Mouse (Mus musculus) forebrain, embryonic 11.5 days (tissue): ENCODE data around the gene Slfn9. TPM values are rescaled to one million over a fixed set of nuclear protein-coding genes. Genes with fewer than 3 reads are reported as not detected.
"Not testable (repeated sequence)": the region's sequence is repeated elsewhere in the genome, so short reads cannot be mapped to it uniquely, and the experiment has no call there.

Experiments used
- ATAC-seq: fragments of 200-750 bp; cut with Nextera tagmentation; replicated peaks from 2 replicates; pipeline ENCODE4 v1.8.0; 2017; ENCODE audit warnings: moderate TSS enrichment; ENCODE audit not compliant: low FRiP score
- DNase-seq: peaks from one replicate; pipeline ENCODE4 v3.0.0-alpha.2; 2017; ENCODE audit warnings: low spot score
- H3K27ac ChIP-seq: fragments of 300-500 bp; sonication (generic); 2 replicates; pipeline ENCODE4 v1.5.1; 2014; ENCODE audit warnings: low read depth, low read length
- H3K27me3 ChIP-seq: fragments of 300-500 bp; sonication (generic); 2 replicates; pipeline ENCODE4 v1.6.1; 2014; ENCODE audit warnings: mild to moderate bottlenecking, low read length, mixed read lengths; ENCODE audit not compliant: control insufficient read depth, insufficient read depth
- H3K36me3 ChIP-seq: fragments of 300-500 bp; sonication (generic); 2 replicates; pipeline ENCODE4 v1.6.1; 2014; ENCODE audit warnings: mild to moderate bottlenecking, low read length, moderate library complexity, mixed read lengths; ENCODE audit not compliant: control insufficient read depth, insufficient read depth
- H3K4me1 ChIP-seq: fragments of 300-500 bp; sonication (generic); replicated peaks from 2 replicates; pipeline ENCODE4 v1.6.1; 2014; ENCODE audit warnings: low read length, mixed read lengths; ENCODE audit not compliant: control insufficient read depth, insufficient read depth
- H3K4me2 ChIP-seq: fragments of 300-500 bp; sonication (generic); 2 replicates; pipeline ENCODE4 v1.6.1; 2014; ENCODE audit warnings: low read depth, mild to moderate bottlenecking, low read length, moderate library complexity, mixed read lengths; ENCODE audit not compliant: severe bottlenecking
- H3K4me3 ChIP-seq: fragments of 300-500 bp; sonication (generic); 2 replicates; pipeline ENCODE4 v1.5.1; 2014; ENCODE audit warnings: low read depth, low read length
- H3K9ac ChIP-seq: fragments of 300-500 bp; sonication (generic); 2 replicates; pipeline ENCODE4 v1.6.1; 2014; ENCODE audit warnings: low read length
- H3K9me3 ChIP-seq: fragments of 300-500 bp; sonication (generic); 2 replicates; pipeline ENCODE4 v1.6.1; 2016; ENCODE audit warnings: low read length, mixed read lengths; ENCODE audit not compliant: control insufficient read depth
- WGBS: fragments of 180-500 bp; shearing (Covaris S2); extraction: QIAGEN DNeasy Blood & Tissue Kit; methylation state at CpG from one replicate; pipeline ENCODE4 v1.1.7; 2014; 5-methylcytosine and 5-hydroxymethylcytosine counted together
- polyA plus RNA-seq: library from polyadenylated mRNA; unstranded; fragments of >200 nt; fragmentation: Nextera tagmentation; extraction: Ambion mirVana; gene quantifications from 2 replicates; pipeline ENCODE4 v1.2.1, GENCODE M21; 2014

Slfn9 gene
- 9.3 and 9.8 TPM in 2 replicates for polyA plus RNA-seq

GRCm38 (mm10) chr11:82991469-82992166, at the start of gene Slfn9:
Slfn9 (minus strand) TSS chr11:82991830.
- Histone ChIP-seq H3K9me3 (no peaks in the 10 kb centered on the region), H3K36me3 (no peaks in the 10 kb centered on the region), H3K4me3 (peak within 1 kb of the TSS; percentile 26), H3K27ac (no peak within 1 kb of the TSS), H3K4me2 (peak within 1 kb of the TSS; percentile 65), H3K4me1 (no peaks in the 10 kb centered on the region; the same call in 1 of the 2 replicates), H3K27me3 (no peaks in the 10 kb centered on the region), H3K9ac (peak within 1 kb of the TSS; percentile 59)
- ATAC-seq (no peak), DNase-seq (peak; percentile 59)
- 10% methylated on average over 14 of the region's 14 CpGs for WGBS

- no peak overlapping the region for H3K27ac ChIP-seq
- no peak overlapping the region for H3K4me3 ChIP-seq
- ATAC-seq (no peak), DNase-seq (no peak)
- H3K9me3 ChIP-seq: no peaks in the 10 kb centered on the region
- H3K36me3 ChIP-seq: no peaks in the 10 kb centered on the region
- H3K9ac ChIP-seq: no peak overlapping the region
- H3K4me2 ChIP-seq: no peak overlapping the region
- no peaks in the 10 kb centered on the region for H3K4me1 ChIP-seq
- no peaks in the 10 kb centered on the region for H3K27me3 ChIP-seq
These were observed 49.4 kb upstream of the Slfn9 start for GRCm38 (mm10) chr11:83041000-83041399.

GRCm38 (mm10) chr11:83040325-83040724, 48.7 kb upstream of the Slfn9 start:
- H3K4me1 ChIP-seq: no peaks in the 10 kb centered on the region
- no peak overlapping the region for H3K4me2 ChIP-seq
- ATAC-seq (no peak), DNase-seq (no peak)
- no peaks in the 10 kb centered on the region for H3K9me3 ChIP-seq
- H3K9ac ChIP-seq: no peak overlapping the region
- WGBS: 21% methylated on average over 1 of the region's 1 CpGs
- no peaks in the 10 kb centered on the region for H3K27me3 ChIP-seq
- no peak overlapping the region for H3K4me3 ChIP-seq
- H3K27ac ChIP-seq: no peak overlapping the region
- H3K36me3 ChIP-seq: no peaks in the 10 kb centered on the region

- WGBS: 9% methylated on average over 19 of the region's 19 CpGs
- no peaks in the 10 kb centered on the region for H3K9me3 ChIP-seq
- no peak for ATAC-seq
- H3K4me1 ChIP-seq: no peaks in the 10 kb centered on the region
- H3K36me3 ChIP-seq: no peaks in the 10 kb centered on the region
- 0 out of 2 replicates have a peak overlapping the region, but pooled peaks have one; percentile 12 for H3K4me2 ChIP-seq
- DNase-seq: no peak
- H3K4me3 ChIP-seq: no peak overlapping the region
- H3K27me3 ChIP-seq: no peaks in the 10 kb centered on the region
- no peak overlapping the region for H3K9ac ChIP-seq
- H3K27ac ChIP-seq: no peak overlapping the region
These were observed 48.2 kb upstream of the Slfn9 start for GRCm38 (mm10) chr11:83039796-83040195.

GRCm38 (mm10) chr11:83039156-83039555, 47.5 kb upstream of the Slfn9 start:
- DNase-seq (no peak), ATAC-seq (no peak)
- H3K4me2 ChIP-seq: no peak overlapping the region
- no peaks in the 10 kb centered on the region for H3K4me1 ChIP-seq
- H3K27me3 ChIP-seq: no peaks in the 10 kb centered on the region
- no peaks in the 10 kb centered on the region for H3K36me3 ChIP-seq
- no peaks in the 10 kb centered on the region for H3K9me3 ChIP-seq
- H3K9ac ChIP-seq: no peak overlapping the region
- no peak overlapping the region for H3K4me3 ChIP-seq
- 23% methylated on average over 1 of the region's 1 CpGs for WGBS
- H3K27ac ChIP-seq: no peak overlapping the region

- H3K4me1 ChIP-seq, DNase-seq, ATAC-seq, H3K9me3 ChIP-seq, H3K9ac ChIP-seq, H3K4me3 ChIP-seq, H3K27ac ChIP-seq, H3K36me3 ChIP-seq, H3K27me3 ChIP-seq, H3K4me2 ChIP-seq: not testable (repeated sequence)
- 88% methylated on average over 3 of the region's 3 CpGs for WGBS
These were observed 47.1 kb upstream of the Slfn9 start for GRCm38 (mm10) chr11:83038686-83039085.

GRCm38 (mm10) chr11:83020621-83021020, 29.0 kb upstream of the Slfn9 start, which contains the start of gene Slfn8:
Slfn8 (minus strand) TSS chr11:83020810.
- H3K9ac ChIP-seq: no peak within 1 kb of the TSS
- H3K4me1 ChIP-seq: no peaks in the 10 kb centered on the region
- no peaks in the 10 kb centered on the region for H3K9me3 ChIP-seq
- WGBS: 83% methylated on average over 5 of the region's 5 CpGs
- no peak within 1 kb of the TSS for H3K27ac ChIP-seq
- no peaks in the 10 kb centered on the region for H3K36me3 ChIP-seq
- no peaks in the 10 kb centered on the region for H3K27me3 ChIP-seq
- no peak within 1 kb of the TSS for H3K4me3 ChIP-seq
- DNase-seq (no peak), ATAC-seq (no peak)
- no peak within 1 kb of the TSS for H3K4me2 ChIP-seq

- not testable (repeated sequence) for H3K9ac ChIP-seq
- WGBS: 81% methylated on average over 18 of the region's 18 CpGs
These were observed 28.2 kb upstream of the Slfn9 start for GRCm38 (mm10) chr11:83019561-83020519.

More at GRCm38 (mm10) chr11:83019561-83020519, 28.2 kb upstream of the Slfn9 start:
- not testable (repeated sequence) for H3K36me3 ChIP-seq, H3K9me3 ChIP-seq, ATAC-seq, DNase-seq, H3K4me3 ChIP-seq, H3K27ac ChIP-seq, H3K4me2 ChIP-seq, H3K27me3 ChIP-seq, H3K4me1 ChIP-seq
